Mouse (Mus musculus) heart, adult 9 months (tissue): Measurements from ENCODE around the gene Csf1.

ENCODE experiments used
- DNase-seq, 2 experiments: peaks; one replicate each; pipeline ENCODE4 v3.0.0; 2022; ENCODE audit warnings: low spot score in 2 of 2

Gene Csf1

GRCm38 (mm10) chr3:107759929-107760581 is at the start of gene Csf1:
Gene Csf1 (minus strand): TSS chr3:107760469.
- peak; percentile 94 for DNase-seq

DNA sequence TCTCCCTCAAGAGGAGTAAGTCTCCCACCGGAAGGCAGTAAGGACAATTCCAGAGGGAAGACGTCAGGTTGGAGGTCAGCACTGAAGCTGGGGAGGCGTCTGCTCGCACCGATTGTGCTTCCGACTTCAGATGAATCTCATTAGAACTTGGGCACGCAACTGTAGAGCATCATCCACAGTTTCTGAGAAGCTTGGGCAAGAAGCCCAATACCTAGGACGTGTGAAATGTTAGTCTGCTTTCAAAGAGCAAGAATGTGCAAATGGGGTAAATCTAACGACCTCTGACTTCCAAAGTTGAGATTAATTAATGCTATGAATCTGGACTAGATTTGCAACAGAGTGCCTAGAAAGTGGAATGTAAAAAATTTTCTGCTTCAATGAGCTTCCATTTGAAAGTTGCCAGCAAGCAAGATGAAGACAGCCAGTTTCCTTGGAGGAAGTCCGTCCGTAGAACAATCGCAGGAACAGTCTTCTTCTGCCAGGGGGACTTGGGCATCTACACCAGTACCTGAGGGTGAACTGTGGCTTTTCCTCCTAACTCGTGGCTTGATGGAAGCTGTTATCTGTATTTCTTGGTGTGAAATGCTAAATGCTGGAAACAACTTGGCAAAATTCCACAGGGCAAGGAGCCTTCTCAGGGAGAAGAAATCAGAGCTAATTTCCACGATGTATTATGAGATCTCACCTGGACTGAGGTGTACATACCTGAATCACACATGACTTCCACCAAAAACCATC is 47.9 kb upstream of the Csf1 start:
- no peak for DNase-seq

- peak in 1 of 2 experiments; percentile 23 for DNase-seq
These were observed 47.2 kb upstream of the Csf1 start for GRCm38 (mm10) chr3:107807386-107807974.

DNA sequence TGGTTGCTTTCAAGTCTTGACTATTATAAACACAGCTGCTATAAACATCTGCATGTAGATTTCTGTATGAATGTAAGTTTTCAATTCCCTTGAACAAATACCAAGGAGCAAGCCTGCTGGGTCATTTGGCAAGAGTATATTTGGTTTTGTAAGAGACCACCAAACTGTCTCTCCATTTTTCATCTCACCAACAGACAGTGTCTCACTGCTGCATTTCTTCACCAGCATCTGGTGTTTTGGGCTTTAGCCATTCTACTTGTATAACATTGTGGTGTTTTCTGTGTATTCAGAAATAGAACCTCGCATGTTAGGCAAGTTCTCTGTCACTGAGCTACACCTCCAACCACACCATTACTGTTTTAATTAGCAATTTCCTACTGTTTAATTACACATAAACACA is 46.6 kb upstream of the Csf1 start:
- no peak for DNase-seq

- DNase-seq: no peak
These were observed 44.5 kb upstream of the Csf1 start for GRCm38 (mm10) chr3:107804799-107805198.

DNA sequence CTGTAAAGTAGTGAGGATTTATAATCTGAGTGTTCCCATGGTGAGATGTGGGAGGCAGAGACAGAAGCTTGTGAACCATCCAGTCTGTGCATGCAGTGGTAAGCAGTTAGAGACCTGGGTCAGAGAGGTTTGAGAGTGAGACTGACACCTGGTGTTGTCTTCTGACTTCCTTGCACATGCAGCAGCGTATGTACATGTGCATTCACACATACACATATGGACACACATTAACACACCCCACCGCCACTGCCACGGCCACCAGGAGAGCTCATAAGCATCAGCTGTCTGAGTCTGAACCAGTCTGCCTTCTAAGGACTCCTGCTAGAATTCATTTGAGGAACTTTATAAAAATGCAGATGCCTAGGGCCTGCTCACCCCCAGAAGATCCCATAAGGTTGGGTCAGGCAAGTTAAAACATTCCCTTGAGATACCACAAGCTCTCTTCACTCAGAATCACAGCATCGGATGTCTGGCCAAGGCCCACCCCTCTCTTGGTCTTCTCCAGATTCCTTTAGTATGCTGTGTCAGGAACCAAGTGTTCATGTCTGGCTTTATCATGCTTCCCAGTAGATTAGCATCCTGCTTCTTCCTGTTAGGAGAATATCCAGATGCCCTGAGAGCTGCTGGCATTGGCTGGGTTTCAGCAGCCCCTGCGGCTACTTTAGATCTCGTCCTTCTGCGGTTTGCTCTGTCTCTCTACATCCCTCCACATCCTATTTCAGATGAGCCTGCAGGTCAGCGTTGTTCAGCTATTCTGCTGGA is 42.1 kb upstream of the Csf1 start:
- no peak for DNase-seq

- DNase-seq: peak; percentile 56 to 67
These were observed 38.7 kb upstream of the Csf1 start for GRCm38 (mm10) chr3:107798946-107799345.

DNA sequence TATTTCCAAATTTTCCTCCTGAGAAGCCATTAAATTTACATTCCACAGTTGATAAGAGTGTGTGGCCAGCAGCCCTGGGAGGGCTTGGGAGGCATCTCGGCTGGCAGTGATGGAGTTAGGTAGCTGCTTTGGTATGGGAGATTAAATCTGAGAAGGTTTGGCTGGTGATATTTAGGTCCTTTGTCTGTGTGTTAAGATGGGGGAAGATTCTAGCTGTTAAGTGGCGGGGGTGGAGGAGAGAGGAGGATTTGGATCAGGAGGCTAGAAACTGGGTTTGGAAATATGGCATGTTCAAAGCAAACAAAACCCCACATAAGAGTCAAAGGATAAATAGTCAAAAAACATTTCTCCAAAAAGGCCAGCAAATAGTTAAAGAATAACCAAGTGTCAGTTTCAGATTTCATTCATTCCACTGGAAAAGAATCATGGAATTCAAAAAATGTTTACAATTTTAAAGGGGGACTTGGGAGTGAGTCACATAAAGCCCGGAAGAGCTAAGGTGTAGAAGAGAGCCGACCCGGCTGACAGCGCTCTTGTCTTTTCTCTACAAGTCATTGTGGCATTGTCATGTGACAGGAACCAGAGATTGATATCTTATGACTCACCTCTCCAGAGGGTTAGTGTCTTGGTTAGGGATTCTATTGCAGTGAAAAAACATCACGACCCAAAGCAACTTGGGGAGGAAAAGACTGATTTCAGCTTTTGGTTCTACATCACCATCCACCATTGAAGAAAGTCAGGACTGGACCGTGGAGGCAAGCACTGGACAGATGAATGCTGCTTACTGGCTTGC is 36.1 kb upstream of the Csf1 start:
- DNase-seq: peak in 1 of 2 experiments; percentile 40

GRCm38 (mm10) chr3:107794890-107795289 is 34.6 kb upstream of the Csf1 start:
- DNase-seq: no peak

- peak; percentile 84 to 87 for DNase-seq
These were observed 33.3 kb upstream of the Csf1 start for GRCm38 (mm10) chr3:107793300-107794201.

DNA sequence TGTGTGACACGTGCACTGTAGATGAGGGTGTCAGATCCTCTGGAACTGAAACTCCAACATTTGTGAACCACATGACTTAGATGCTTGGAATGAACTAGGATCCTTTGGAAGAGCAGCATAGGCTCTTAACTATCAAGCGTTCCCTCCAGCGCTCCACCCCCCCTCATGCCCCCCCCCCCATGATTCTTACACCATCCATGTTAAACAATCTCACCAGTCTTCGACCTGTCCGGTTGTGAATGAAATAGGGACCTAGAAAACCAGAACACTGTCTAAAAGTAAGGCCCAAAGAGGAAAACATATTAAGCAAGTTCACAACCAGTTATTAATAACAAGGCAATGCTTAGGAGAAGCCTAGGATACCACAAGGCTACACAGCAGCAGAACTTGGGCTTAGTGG is 32.5 kb upstream of the Csf1 start:
- DNase-seq: no peak

- DNase-seq: no peak
These were observed 30.6 kb upstream of the Csf1 start for GRCm38 (mm10) chr3:107790766-107791303.

DNA sequence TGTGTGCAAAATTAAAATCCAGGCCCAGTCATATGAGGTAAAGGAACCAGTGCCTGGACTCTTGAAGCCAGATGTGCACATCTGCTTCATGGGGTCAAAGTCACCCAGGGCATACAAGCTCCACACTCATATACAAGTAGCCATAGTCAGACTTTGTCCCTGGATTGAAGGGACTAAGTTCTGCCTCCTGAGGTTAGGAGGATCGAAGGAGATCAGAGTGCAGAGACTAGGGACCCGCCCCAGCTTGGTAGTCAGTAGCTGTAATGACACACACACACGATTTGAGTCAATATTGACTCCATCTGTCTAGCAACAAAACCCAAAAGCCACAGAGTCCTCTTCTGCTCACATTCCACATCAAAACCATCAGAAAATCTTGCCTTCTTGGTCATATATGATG is 30.0 kb upstream of the Csf1 start:
- no peak for DNase-seq

DNA sequence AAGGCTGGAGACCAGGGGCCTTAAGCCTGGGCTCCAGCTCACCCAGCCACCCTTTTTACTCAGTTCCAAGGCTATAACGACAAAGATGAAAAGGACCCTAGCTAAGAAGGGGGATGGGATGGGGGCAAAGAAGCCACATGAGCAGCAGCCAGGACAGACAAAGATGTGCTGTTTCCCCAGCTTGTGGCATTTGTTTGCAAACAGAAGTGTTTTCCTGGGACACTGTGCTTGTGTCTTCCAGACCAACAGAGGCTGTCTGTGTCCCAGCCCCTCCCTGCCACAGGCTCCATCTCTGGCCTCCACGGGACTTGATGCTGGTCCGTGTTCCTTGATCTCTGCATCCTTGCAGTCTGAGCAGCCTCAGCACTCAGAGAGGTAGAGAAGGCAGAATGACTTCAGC is 28.6 kb upstream of the Csf1 start:
- no peak for DNase-seq

GRCm38 (mm10) chr3:107787613-107788501 is 27.6 kb upstream of the Csf1 start:
- peak in 1 of 2 experiments; percentile 56 for DNase-seq

DNA sequence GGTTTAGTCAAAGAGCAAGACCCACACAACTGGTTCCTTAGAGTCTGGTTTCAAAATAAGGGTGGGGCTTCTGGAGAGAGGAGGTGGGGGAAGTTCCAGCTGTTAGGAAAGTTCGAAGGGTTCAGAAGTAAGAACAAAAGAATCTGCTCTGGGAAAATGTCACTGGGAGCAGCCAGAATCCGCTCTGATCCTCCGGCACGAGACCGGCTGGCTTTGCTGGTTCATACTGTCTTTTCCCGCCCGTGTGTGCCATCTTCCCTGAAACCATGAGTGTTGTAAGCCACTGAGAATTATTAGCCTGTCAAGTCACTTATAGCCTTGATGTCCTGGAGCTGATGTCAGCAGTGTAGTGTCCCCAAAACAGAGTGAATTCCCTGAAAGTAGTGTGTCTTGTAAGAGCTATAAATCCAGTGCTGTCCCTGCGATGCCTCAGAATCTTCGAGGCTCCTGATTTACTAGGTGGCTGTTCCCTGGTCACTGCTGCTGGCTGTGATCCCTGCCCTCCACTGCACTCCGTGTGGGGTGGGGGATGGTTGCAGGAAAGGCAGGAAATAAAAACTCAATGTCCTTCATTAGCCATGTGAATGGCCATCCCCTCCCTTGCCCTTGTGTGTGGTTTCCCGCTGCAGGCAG is 26.8 kb upstream of the Csf1 start:
- peak in 1 of 2 experiments; percentile 35 for DNase-seq

DNA sequence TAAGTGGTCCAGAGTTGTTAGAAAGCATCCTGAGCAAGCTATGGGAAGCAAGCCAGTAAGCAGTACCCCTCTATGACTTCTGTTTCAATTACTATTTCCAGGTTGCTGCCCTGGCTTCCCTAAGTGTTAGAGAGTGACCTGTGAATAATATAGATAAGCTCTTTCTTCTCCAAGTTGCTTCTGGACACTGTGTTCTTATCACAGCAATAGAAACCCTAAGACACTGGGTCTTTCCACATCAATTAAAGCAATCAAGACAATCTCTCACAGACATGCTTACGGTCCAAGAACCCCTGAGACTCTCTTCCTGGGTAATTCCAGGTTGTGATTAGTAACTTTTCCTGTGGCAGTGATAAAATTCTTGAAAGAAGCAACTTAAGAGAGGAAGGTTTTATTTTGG is 26.1 kb upstream of the Csf1 start:
- no peak for DNase-seq

GRCm38 (mm10) chr3:107785546-107785945 is 25.3 kb upstream of the Csf1 start:
- no peak for DNase-seq

GRCm38 (mm10) chr3:107783315-107783714 is 23.0 kb upstream of the Csf1 start:
- DNase-seq: no peak
